Mouse (Mus musculus) forebrain, embryonic 11.5 days (tissue): ENCODE results near the gene Necab2. TPM values are rescaled to one million over a fixed set of nuclear protein-coding genes. Genes with fewer than 3 reads are reported as not detected.

Experiments used
- ATAC-seq: fragments of 200-750 bp; cut with Nextera tagmentation; replicated peaks from 2 replicates; pipeline ENCODE4 v1.8.0; 2017; ENCODE audit warnings: moderate TSS enrichment; ENCODE audit not compliant: low FRiP score
- DNase-seq: peaks from one replicate; pipeline ENCODE4 v3.0.0-alpha.2; 2017; ENCODE audit warnings: low spot score
- H3K27ac ChIP-seq: fragments of 300-500 bp; sonication (generic); 2 replicates; pipeline ENCODE4 v1.5.1; 2014; ENCODE audit warnings: low read depth, low read length
- H3K27me3 ChIP-seq: fragments of 300-500 bp; sonication (generic); 2 replicates; pipeline ENCODE4 v1.6.1; 2014; ENCODE audit warnings: mild to moderate bottlenecking, low read length, mixed read lengths; ENCODE audit not compliant: control insufficient read depth, insufficient read depth
- H3K36me3 ChIP-seq: fragments of 300-500 bp; sonication (generic); 2 replicates; pipeline ENCODE4 v1.6.1; 2014; ENCODE audit warnings: mild to moderate bottlenecking, low read length, moderate library complexity, mixed read lengths; ENCODE audit not compliant: control insufficient read depth, insufficient read depth
- H3K4me1 ChIP-seq: fragments of 300-500 bp; sonication (generic); replicated peaks from 2 replicates; pipeline ENCODE4 v1.6.1; 2014; ENCODE audit warnings: low read length, mixed read lengths; ENCODE audit not compliant: control insufficient read depth, insufficient read depth
- H3K4me2 ChIP-seq: fragments of 300-500 bp; sonication (generic); 2 replicates; pipeline ENCODE4 v1.6.1; 2014; ENCODE audit warnings: low read depth, mild to moderate bottlenecking, low read length, moderate library complexity, mixed read lengths; ENCODE audit not compliant: severe bottlenecking
- H3K4me3 ChIP-seq: fragments of 300-500 bp; sonication (generic); 2 replicates; pipeline ENCODE4 v1.5.1; 2014; ENCODE audit warnings: low read depth, low read length
- H3K9ac ChIP-seq: fragments of 300-500 bp; sonication (generic); 2 replicates; pipeline ENCODE4 v1.6.1; 2014; ENCODE audit warnings: low read length
- H3K9me3 ChIP-seq: fragments of 300-500 bp; sonication (generic); 2 replicates; pipeline ENCODE4 v1.6.1; 2016; ENCODE audit warnings: low read length, mixed read lengths; ENCODE audit not compliant: control insufficient read depth
- WGBS: fragments of 180-500 bp; shearing (Covaris S2); extraction: QIAGEN DNeasy Blood & Tissue Kit; methylation state at CpG from one replicate; pipeline ENCODE4 v1.1.7; 2014; 5-methylcytosine and 5-hydroxymethylcytosine counted together
- polyA plus RNA-seq: library from polyadenylated mRNA; unstranded; fragments of >200 nt; fragmentation: Nextera tagmentation; extraction: Ambion mirVana; gene quantifications from 2 replicates; pipeline ENCODE4 v1.2.1, GENCODE M21; 2014

Gene Necab2
- polyA plus RNA-seq, 1 experiment from 2014 or later = 15.3 TPM

GRCm38 (mm10) chr8:119430690-119431089, 15.8 kb upstream of the Necab2 start:
- no peaks in the 10 kb centered on the region for H3K36me3 ChIP-seq
- ATAC-seq (no peak), DNase-seq (no peak)
- no peaks in the 10 kb centered on the region for H3K9me3 ChIP-seq
- no peak overlapping the region for H3K4me3 ChIP-seq
- H3K9ac ChIP-seq = no peak overlapping the region
- H3K27me3 ChIP-seq = no peaks in the 10 kb centered on the region
- H3K4me1 ChIP-seq = no peaks in the 10 kb centered on the region
- no peak overlapping the region for H3K27ac ChIP-seq
- H3K4me2 ChIP-seq = no peak overlapping the region
- 89% methylated on average over 7 of the region's 7 CpGs for WGBS

GRCm38 (mm10) chr8:119432372-119432771, 14.1 kb upstream of the Necab2 start:
- Histone ChIP-seq H3K27ac (no peak overlapping the region), H3K4me2 (no peak overlapping the region), H3K4me3 (no peak overlapping the region), H3K27me3 (no peaks in the 10 kb centered on the region), H3K9me3 (no peaks in the 10 kb centered on the region), H3K4me1 (no peaks in the 10 kb centered on the region; the same call in 1 of the 2 replicates), H3K36me3 (no peaks in the 10 kb centered on the region), H3K9ac (no peak overlapping the region)
- WGBS = 58% methylated on average over 3 of the region's 3 CpGs
- DNase-seq (no peak), ATAC-seq (no peak)

- no peak within 1 kb of the TSS for H3K27ac ChIP-seq
- ATAC-seq = no peak
- H3K9me3 ChIP-seq = no peaks in the 10 kb centered on the region
- no peaks in the 10 kb centered on the region for H3K36me3 ChIP-seq
- no peaks in the 10 kb centered on the region for H3K27me3 ChIP-seq
- H3K4me1 ChIP-seq = no peaks in the 10 kb centered on the region; the same call in 1 of the 2 replicates
- no peak within 1 kb of the TSS for H3K4me2 ChIP-seq
- no peak within 1 kb of the TSS for H3K4me3 ChIP-seq
- DNase-seq = no peak
- WGBS = 89% methylated on average over 13 of the region's 13 CpGs
- no peak within 1 kb of the TSS for H3K9ac ChIP-seq
Observed at GRCm38 (mm10) chr8:119433582-119434174, 12.8 kb upstream of the Necab2 start, which contains the start of gene Osgin1. Osgin1 (plus strand) TSS chr8:119434124.

- no peak for ATAC-seq
- Histone ChIP-seq H3K4me1 (no peaks in the 10 kb centered on the region; the same call in 1 of the 2 replicates), H3K4me2 (no peak overlapping the region), H3K9ac (no peak overlapping the region), H3K9me3 (no peaks in the 10 kb centered on the region), H3K27ac (no peak overlapping the region), H3K36me3 (no peaks in the 10 kb centered on the region), H3K4me3 (no peak overlapping the region), H3K27me3 (no peaks in the 10 kb centered on the region)
- WGBS = 85% methylated on average over 6 of the region's 6 CpGs
- DNase-seq = no peak
Observed at GRCm38 (mm10) chr8:119434569-119434968, 11.9 kb upstream of the Necab2 start.

GRCm38 (mm10) chr8:119435527-119435926, 11.0 kb upstream of the Necab2 start:
- Histone ChIP-seq H3K9ac (no peak overlapping the region), H3K27me3 (no peaks in the 10 kb centered on the region), H3K4me1 (no peaks in the 10 kb centered on the region; the same call in 1 of the 2 replicates), H3K4me2 (no peak overlapping the region), H3K9me3 (no peaks in the 10 kb centered on the region), H3K36me3 (no peaks in the 10 kb centered on the region), H3K4me3 (no peak overlapping the region), H3K27ac (no peak overlapping the region)
- DNase-seq (no peak), ATAC-seq (no peak)
- WGBS = 89% methylated on average over 7 of the region's 7 CpGs

- H3K27ac ChIP-seq = no peak overlapping the region
- ATAC-seq (no peak), DNase-seq (no peak)
- H3K4me2 ChIP-seq = no peak overlapping the region
- H3K27me3 ChIP-seq = peaks cover under 1% of the 10 kb centered on the region; the same call in 1 of the 2 replicates
- no peaks in the 10 kb centered on the region for H3K36me3 ChIP-seq
- H3K4me3 ChIP-seq = no peak overlapping the region
- no peaks in the 10 kb centered on the region; the same call in 1 of the 2 replicates for H3K4me1 ChIP-seq
- WGBS = 85% methylated on average over 10 of the region's 10 CpGs
- no peak overlapping the region for H3K9ac ChIP-seq
- H3K9me3 ChIP-seq = no peaks in the 10 kb centered on the region
Observed at GRCm38 (mm10) chr8:119436331-119436730, 10.2 kb upstream of the Necab2 start.

- H3K27ac ChIP-seq = no peak overlapping the region
Observed at GRCm38 (mm10) chr8:119436933-119437332, 9.6 kb upstream of the Necab2 start.

GRCm38 (mm10) chr8:119437506-119437905, 9.0 kb upstream of the Necab2 start:
- H3K9ac ChIP-seq = no peak overlapping the region
- H3K9me3 ChIP-seq = no peaks in the 10 kb centered on the region
- 75% methylated on average over 11 of the region's 11 CpGs for WGBS
- no peaks in the 10 kb centered on the region; the same call in 1 of the 2 replicates for H3K4me1 ChIP-seq
- no peak overlapping the region for H3K4me3 ChIP-seq
- H3K36me3 ChIP-seq = no peaks in the 10 kb centered on the region
- ATAC-seq = no peak
- H3K27ac ChIP-seq = no peak overlapping the region
- DNase-seq = no peak
- peaks cover 3% of the 10 kb centered on the region; the same call in 1 of the 2 replicates for H3K27me3 ChIP-seq
- no peak overlapping the region for H3K4me2 ChIP-seq

More at GRCm38 (mm10) chr8:119436933-119437332, 9.6 kb upstream of the Necab2 start:
- H3K4me2 ChIP-seq = no peak overlapping the region
- ATAC-seq (no peak), DNase-seq (no peak)
- H3K36me3 ChIP-seq = no peaks in the 10 kb centered on the region
- 28% methylated on average over 9 of the region's 9 CpGs for WGBS
- H3K4me1 ChIP-seq = no peaks in the 10 kb centered on the region; the same call in 1 of the 2 replicates
- H3K4me3 ChIP-seq = no peak overlapping the region
- no peaks in the 10 kb centered on the region for H3K9me3 ChIP-seq
- no peak overlapping the region for H3K9ac ChIP-seq
- peaks cover 3% of the 10 kb centered on the region; the same call in 1 of the 2 replicates for H3K27me3 ChIP-seq

GRCm38 (mm10) chr8:119438876-119439275, 7.6 kb upstream of the Necab2 start:
- H3K36me3 ChIP-seq = no peaks in the 10 kb centered on the region
- WGBS = 82% methylated on average over 6 of the region's 6 CpGs
- H3K9me3 ChIP-seq = no peaks in the 10 kb centered on the region
- DNase-seq (no peak), ATAC-seq (no peak)
- no peaks in the 10 kb centered on the region; the same call in 1 of the 2 replicates for H3K4me1 ChIP-seq
- H3K4me2 ChIP-seq = no peak overlapping the region
- no peak overlapping the region for H3K27ac ChIP-seq
- H3K27me3 ChIP-seq = peaks cover 3% of the 10 kb centered on the region; the same call in 1 of the 2 replicates
- no peak overlapping the region for H3K9ac ChIP-seq
- H3K4me3 ChIP-seq = no peak overlapping the region
